Mouse (Mus musculus) heart, postnatal 14 days (tissue): ENCODE results near the gene Cyp2c39. TPM values are rescaled to one million over a fixed set of nuclear protein-coding genes. Genes with fewer than 3 reads are reported as not detected.
"Not testable (repeated sequence)": the region's sequence is repeated elsewhere in the genome, so short reads cannot be mapped to it uniquely, and the experiment has no call there.

Experiments
- DNase-seq, 2 experiments: peaks; one replicate each; pipeline ENCODE4 v3.0.0; 2021 to 2022
- intact Hi-C: fragments of 180-260 bp; cut with DNase I; formaldehyde crosslinking; loops from one replicate; pipeline ENCODE4 v1.15.1; 2025
- long read RNA-seq, 2 experiments: library from polyadenylated mRNA; stranded (forward); transcript quantifications; one replicate each; pipeline ENCODE4 v2.0.0; 2021
- total RNA-seq, 2 experiments: library from RNA; stranded (reverse); gene quantifications; 2 replicates each; pipeline ENCODE4 v1.2.3; 2021

Gene Cyp2c39
- not detected for total RNA-seq
- long read RNA-seq, experiment 1, result 0 reads
- long read RNA-seq, experiment 2, result 0 reads

DNA sequence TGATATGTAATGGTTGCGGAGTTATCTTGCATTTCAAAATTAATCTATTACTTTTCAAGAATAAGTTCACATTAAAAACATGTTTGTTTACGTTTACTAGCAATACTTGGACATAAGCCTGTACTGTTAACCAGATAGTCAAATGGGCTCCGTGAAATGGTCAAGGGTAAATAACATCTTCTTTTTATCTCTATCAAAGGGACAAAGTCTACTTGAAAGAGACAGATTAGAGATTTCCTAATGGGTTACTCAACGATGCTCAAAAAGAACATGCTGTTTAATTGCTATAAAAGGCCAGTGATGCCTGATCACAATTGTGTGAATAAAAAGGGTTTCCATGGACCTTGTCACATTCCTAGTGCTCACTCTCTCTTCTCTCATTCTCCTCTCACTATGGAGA is at the start of gene Cyp2c39:
Cyp2c39 (plus strand) TSS at position 329 of the 400 bp plus-strand sequence.
- no peak for DNase-seq
- intact Hi-C loops, result no loop called here

DNA sequence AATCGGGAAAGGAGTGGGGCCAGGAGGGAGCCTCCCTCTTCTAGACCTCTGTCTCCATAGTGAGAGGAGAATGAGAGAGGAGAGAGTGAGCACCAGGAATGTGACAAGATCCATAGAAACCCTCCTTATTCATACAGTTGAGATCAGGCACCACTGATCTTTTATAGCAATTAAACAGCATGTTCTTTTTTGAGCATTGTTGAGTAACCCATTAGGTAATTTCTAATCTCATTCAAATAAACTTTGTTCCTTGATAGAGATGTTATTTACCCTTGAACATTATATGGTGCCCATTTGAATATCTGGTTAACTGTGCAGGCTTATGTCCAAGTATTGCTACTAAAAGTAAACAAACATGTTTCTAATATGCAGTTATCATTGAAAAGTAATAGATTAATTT is 47.7 kb upstream of the Cyp2c39 start, which contains the start of gene Cyp2c38:
Cyp2c38 (minus strand) TSS at position 135 of the 400 bp plus-strand sequence.
- no peak for DNase-seq
- intact Hi-C loops, result no loop called here

DNA sequence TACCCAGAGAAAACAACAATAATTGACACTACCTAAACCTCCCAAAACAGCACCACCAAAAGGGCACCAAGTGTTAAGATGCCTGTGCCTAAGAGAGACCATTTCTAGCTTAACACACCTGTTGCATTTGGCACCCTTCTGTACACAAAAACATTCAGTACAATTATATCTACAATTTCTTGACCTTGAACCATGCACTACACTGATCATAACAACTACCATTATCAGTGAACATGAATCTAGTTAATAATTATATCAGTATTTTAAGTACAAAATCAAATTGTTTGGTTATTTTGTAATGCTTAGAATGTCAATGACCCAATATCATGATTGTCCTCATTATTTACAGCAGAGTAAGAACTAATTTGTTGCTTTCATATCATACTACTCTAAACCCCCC is 46.7 kb upstream of the Cyp2c39 start:
- no peak for DNase-seq
- intact Hi-C loops, result no loop called here

DNA sequence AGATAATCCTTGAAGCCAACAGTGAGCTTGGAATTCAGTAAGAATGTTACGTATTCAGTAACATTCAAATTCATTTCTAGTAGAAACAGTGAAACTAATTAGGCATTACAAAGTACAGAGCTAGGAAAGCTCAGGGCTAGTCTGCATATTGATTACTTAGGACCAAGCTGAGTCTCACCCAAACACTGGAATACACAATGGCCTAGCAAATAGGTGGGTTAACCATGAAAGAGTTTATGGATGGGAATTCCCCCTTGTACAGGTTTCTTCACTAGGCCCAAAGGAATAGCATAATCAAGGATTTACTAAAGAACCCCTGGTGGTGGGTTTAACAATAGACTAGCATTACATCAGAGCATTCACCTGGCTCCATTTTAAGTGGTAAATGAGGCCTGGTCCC is 26.7 kb upstream of the Cyp2c39 start:
- DNase-seq, intact Hi-C loops: not testable (repeated sequence)

DNA sequence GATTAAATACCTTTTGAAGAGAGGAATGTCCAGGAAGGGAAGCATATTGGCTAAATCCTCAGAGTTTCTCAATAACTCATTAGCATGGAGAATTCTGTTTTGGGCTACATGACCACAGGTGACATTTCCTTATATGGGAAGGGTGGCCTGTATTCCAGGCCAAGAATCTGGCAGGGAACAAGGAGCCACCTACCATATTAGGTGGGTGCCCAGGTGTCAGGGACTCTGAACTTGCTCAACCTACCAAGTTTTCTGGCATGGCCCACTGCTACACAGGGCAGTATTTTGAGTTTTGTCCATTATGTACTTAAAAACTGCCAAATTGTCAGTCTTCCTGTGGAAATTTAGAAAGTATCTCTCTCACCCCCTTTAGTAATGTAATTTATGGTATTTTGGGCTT is 4.3 kb upstream of the Cyp2c39 start:
- intact Hi-C loops, result no loop called here
- no peak for DNase-seq

DNA sequence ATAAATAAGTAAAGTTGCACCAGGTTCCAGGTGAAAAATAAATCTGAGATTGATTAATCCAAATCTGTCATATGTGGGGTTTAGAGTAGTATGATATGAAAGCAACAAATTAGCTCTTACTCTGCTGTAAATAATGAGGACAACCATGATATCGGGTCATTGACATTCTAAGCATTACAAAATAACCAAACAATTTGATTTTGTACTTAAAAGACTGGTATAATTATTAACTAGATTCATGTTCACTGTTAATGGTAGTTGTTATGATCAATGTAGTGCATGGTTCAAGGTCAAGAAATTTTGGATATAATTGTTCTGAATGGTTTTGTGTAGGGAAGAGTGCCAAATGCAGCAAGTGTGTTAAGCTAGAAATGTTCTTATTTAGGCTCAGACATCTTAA is 1.1 kb upstream of the Cyp2c39 start:
- intact Hi-C loops, result no loop called here
- DNase-seq, result no peak

Other genes with a start within 250 kb of the Cyp2c39 start
- gene Cyp2c29, start 241.5 kb upstream of the Cyp2c39 start, total RNA-seq, result not detected
- not detected for gene Cyp2c38, start 47.8 kb upstream of the Cyp2c39 start, total RNA-seq
- gene Cyp2c67, start 138.2 kb downstream of the Cyp2c39 start, total RNA-seq, result not detected
- gene Cyp2c68, start 230.2 kb downstream of the Cyp2c39 start, total RNA-seq, result not detected